Mouse (Mus musculus): ENCODE data around the gene Bcar1. TPM values are rescaled to one million over a fixed set of nuclear protein-coding genes. Genes with fewer than 3 reads are reported as not detected.

Bcar1 gene
- polyA plus RNA-seq, 1 experiment from 2014 or later, result 52.5 TPM

DNA sequence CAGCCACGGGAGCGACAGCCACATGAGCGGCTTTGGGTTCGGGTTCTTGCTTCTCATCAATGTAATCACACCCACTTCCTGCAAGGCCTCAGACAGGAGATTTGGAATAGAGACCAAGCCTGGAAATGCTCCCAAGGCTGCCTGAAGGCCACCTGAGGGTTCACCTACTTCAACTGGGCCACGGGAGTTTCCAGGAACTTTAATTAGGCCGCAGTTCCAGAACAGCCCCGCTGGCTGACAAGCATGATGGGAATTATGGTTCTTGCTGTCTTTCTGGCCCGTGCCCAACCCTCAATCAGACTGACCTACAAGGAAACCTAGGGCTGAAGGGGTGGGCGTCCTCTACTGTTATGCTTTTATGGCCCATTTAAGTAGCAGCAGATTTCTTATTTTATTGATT is 28.5 kb upstream of the Bcar1 start:
- Histone ChIP-seq H3K27ac (ENCODE audit: low read length) (no peak overlapping the region), H3K9ac (replicated peaks; ENCODE audit: low read depth, low read length) (no peak overlapping the region), H3K9me3 (ENCODE audit: control insufficient read depth, low read length) (no peaks in the 10 kb centered on the region), H3K4me3 (replicated peaks; ENCODE audit: low read length) (no peak overlapping the region), H3K27me3 (replicated peaks; ENCODE audit: control insufficient read depth, insufficient read depth, low read length) (no peaks in the 10 kb centered on the region), H3K4me1 (replicated peaks; ENCODE audit: control insufficient read depth, insufficient read depth, low read length) (peaks cover 37% of the 10 kb centered on the region), H3K4me2 (ENCODE audit: low read length) (no peak overlapping the region), H3K36me3 (ENCODE audit: control insufficient read depth, insufficient read depth) (no peaks in the 10 kb centered on the region)
- ATAC-seq, result no peak
- 89% methylated on average over 9 of the region's 9 CpGs for WGBS

DNA sequence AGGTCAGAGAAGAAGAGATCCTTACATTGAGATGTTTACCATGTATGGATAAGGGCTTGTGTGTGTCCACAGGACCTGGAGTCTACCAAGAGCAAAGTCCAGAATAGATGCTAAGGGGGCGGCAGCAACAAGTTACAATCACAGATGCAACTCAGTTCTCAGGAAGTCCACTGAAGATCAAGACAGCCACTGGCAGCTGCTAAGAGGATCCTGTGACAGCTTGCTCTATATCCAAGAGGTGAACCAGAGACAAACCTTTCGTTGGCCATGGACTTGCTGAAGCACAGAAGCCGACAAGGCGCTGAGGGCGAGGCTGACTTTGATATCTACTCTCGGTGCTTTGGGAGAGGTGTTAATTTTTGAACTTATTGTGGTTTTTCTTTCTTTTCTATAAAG is 28.0 kb upstream of the Bcar1 start:
- no peaks in the 10 kb centered on the region for H3K9me3 ChIP-seq (ENCODE audit: control insufficient read depth, low read length)
- H3K27ac ChIP-seq (ENCODE audit: low read length), result peak overlapping the region; percentile 77
- peaks cover 37% of the 10 kb centered on the region for H3K4me1 ChIP-seq (replicated peaks; ENCODE audit: control insufficient read depth, insufficient read depth, low read length)
- no peak for ATAC-seq
- no peaks in the 10 kb centered on the region for H3K36me3 ChIP-seq (ENCODE audit: control insufficient read depth, insufficient read depth)
- WGBS, result 94% methylated on average over 6 of the region's 6 CpGs
- H3K9ac ChIP-seq (replicated peaks; ENCODE audit: low read depth, low read length), result no peak overlapping the region
- H3K4me3 ChIP-seq (replicated peaks; ENCODE audit: low read length), result no peak overlapping the region
- no peak overlapping the region for H3K4me2 ChIP-seq (ENCODE audit: low read length)
- H3K27me3 ChIP-seq (replicated peaks; ENCODE audit: control insufficient read depth, insufficient read depth, low read length), result no peaks in the 10 kb centered on the region

DNA sequence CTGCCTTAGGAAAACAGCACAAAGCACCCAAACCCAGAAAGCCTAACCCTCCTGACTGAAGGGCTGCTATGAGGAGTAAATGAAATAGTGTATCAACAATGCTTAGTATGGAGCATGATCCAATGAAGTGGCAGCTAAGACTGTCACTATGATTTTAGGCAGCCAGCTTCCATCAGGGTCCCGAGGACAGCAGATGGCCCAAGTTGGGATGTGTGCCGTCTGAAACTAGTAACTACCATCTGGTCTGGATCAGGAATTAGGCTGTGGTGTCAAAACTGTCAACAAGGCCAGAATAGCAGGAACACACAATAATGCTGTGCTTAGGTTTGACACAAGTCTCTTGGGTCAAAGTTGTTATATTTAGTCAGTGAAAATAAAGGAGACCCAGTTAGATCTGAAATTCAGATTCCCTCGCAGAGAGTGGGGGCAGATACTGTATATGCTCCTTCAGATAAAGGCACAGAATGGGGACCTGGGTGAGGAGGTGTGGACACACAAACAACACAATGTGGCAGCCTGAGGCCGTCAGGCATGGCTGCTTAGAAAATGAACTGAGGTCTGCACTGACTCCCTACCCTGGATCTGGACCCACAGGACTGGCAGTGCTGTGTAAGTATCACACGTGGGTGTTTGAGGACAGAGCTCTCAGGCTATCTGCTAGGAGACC is 27.5 kb upstream of the Bcar1 start:
- ATAC-seq, result peak; percentile 77
- Histone ChIP-seq H3K27ac (ENCODE audit: low read length) (peak overlapping the region; percentile 77), H3K4me2 (ENCODE audit: low read length) (no peak overlapping the region), H3K9me3 (ENCODE audit: control insufficient read depth, low read length) (no peaks in the 10 kb centered on the region), H3K36me3 (ENCODE audit: control insufficient read depth, insufficient read depth) (no peaks in the 10 kb centered on the region), H3K27me3 (replicated peaks; ENCODE audit: control insufficient read depth, insufficient read depth, low read length) (no peaks in the 10 kb centered on the region), H3K9ac (replicated peaks; ENCODE audit: low read depth, low read length) (no peak overlapping the region), H3K4me3 (replicated peaks; ENCODE audit: low read length) (no peak overlapping the region), H3K4me1 (replicated peaks; ENCODE audit: control insufficient read depth, insufficient read depth, low read length) (peaks cover 37% of the 10 kb centered on the region)
- 50% methylated on average over 5 of the region's 5 CpGs for WGBS

DNA sequence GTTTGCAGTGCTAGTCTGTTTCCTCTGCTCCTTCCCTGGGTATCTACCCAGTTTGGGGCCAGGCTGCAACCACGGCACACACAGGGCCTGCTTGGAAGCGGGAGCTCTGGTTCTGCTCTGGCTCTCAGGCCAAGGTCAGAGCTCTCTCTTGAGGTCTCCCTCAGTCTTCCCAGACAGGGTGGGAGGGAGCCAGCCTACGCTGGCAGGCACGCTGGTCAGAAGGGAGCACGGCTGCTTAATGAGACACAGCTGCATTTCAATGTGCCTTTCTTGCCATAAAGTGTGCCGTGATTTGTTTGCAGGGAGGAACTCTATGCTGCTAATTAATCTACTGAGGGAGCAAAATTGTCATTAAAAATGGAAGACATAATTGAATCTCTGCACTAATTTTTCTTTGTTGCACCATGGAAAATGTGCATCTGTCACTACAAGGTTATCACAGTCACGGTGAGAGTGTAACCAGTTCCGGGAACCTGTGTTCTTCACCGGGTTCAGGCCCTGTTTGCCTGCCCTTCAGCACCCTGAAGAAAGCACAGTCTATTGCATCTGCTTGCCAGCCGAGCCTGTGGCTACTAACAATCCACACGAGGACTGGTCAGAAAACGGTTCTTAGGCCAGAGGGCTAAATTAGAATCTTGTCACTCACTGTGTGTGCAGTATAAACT is 26.3 kb upstream of the Bcar1 start:
- no peaks in the 10 kb centered on the region for H3K36me3 ChIP-seq (ENCODE audit: control insufficient read depth, insufficient read depth)
- WGBS, result 17% methylated on average over 12 of the region's 12 CpGs
- peak overlapping the region; percentile 27; the same call in 1 of the 2 replicates for H3K9ac ChIP-seq (replicated peaks; ENCODE audit: low read depth, low read length)

DNA sequence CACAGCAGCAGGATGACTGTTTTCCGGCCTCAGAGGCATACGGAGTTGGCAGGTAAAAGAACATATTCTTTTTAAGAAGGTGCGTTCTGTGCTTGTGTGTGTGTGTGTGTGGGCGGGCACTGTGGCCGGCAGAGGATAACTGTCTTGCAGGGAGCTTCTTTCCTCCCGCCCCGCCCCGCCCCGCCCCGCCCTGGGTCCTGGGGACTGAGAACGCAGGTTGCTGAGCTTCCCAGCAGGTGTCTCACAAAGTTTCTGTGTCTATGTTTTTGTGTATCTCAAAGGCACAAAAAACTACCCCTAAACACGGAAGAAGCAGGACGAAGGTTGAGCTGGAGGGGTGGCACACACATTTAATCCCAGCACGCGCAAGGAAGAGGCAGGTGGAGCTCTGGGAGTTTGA is 25.7 kb upstream of the Bcar1 start:
- no peaks in the 10 kb centered on the region for H3K27me3 ChIP-seq (replicated peaks; ENCODE audit: control insufficient read depth, insufficient read depth, low read length)
- no peaks in the 10 kb centered on the region for H3K9me3 ChIP-seq (ENCODE audit: control insufficient read depth, low read length)
- H3K27ac ChIP-seq (ENCODE audit: low read length), result peak overlapping the region; percentile 77
- no peak for ATAC-seq
- no peaks in the 10 kb centered on the region for H3K36me3 ChIP-seq (ENCODE audit: control insufficient read depth, insufficient read depth)
- 55% methylated on average over 15 of the region's 15 CpGs for WGBS
- H3K4me1 ChIP-seq (replicated peaks; ENCODE audit: control insufficient read depth, insufficient read depth, low read length), result peaks cover 37% of the 10 kb centered on the region
- H3K4me3 ChIP-seq (replicated peaks; ENCODE audit: low read length), result no peak overlapping the region
- H3K9ac ChIP-seq (replicated peaks; ENCODE audit: low read depth, low read length), result peak overlapping the region; percentile 27; the same call in 1 of the 2 replicates
- H3K4me2 ChIP-seq (ENCODE audit: low read length), result no peak overlapping the region

More for the DNA sequence above, 26.3 kb upstream of the Bcar1 start:
- Histone ChIP-seq H3K27me3 (replicated peaks; ENCODE audit: control insufficient read depth, insufficient read depth, low read length) (no peaks in the 10 kb centered on the region), H3K4me3 (replicated peaks; ENCODE audit: low read length) (no peak overlapping the region), H3K9me3 (ENCODE audit: control insufficient read depth, low read length) (no peaks in the 10 kb centered on the region), H3K27ac (ENCODE audit: low read length) (peak overlapping the region; percentile 77), H3K4me2 (ENCODE audit: low read length) (no peak overlapping the region), H3K4me1 (replicated peaks; ENCODE audit: control insufficient read depth, insufficient read depth, low read length) (peaks cover 37% of the 10 kb centered on the region)
- ATAC-seq, result peak; percentile 81

DNA sequence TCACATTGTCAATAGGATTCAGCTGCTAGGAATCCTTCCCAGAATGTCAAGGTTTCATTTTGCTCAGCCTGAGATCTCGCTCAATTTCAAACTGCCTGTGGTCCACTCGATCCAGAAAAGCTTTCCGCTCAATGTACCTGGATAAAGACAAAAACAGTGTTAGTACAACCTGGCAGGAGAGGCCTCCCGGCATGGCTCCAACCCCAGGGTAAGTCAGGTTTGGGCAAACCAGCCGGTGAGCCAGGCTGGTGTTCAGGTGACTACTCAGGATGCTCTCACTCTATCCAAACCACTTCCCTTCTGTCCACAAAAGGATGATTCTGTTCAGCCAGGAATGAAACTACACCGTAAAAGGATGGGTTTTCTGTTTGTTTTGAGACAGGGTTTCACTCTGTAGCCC is 25.0 kb upstream of the Bcar1 start:
- WGBS, result 91% methylated on average over 6 of the region's 6 CpGs
- H3K9ac ChIP-seq (replicated peaks; ENCODE audit: low read depth, low read length), result no peak overlapping the region
- H3K27ac ChIP-seq (ENCODE audit: low read length), result no peak overlapping the region
- H3K9me3 ChIP-seq (ENCODE audit: control insufficient read depth, low read length), result no peaks in the 10 kb centered on the region
- peaks cover 37% of the 10 kb centered on the region for H3K4me1 ChIP-seq (replicated peaks; ENCODE audit: control insufficient read depth, insufficient read depth, low read length)
- no peak for ATAC-seq
- H3K27me3 ChIP-seq (replicated peaks; ENCODE audit: control insufficient read depth, insufficient read depth, low read length), result no peaks in the 10 kb centered on the region
- no peak overlapping the region for H3K4me2 ChIP-seq (ENCODE audit: low read length)
- H3K4me3 ChIP-seq (replicated peaks; ENCODE audit: low read length), result no peak overlapping the region
- no peaks in the 10 kb centered on the region for H3K36me3 ChIP-seq (ENCODE audit: control insufficient read depth, insufficient read depth)

DNA sequence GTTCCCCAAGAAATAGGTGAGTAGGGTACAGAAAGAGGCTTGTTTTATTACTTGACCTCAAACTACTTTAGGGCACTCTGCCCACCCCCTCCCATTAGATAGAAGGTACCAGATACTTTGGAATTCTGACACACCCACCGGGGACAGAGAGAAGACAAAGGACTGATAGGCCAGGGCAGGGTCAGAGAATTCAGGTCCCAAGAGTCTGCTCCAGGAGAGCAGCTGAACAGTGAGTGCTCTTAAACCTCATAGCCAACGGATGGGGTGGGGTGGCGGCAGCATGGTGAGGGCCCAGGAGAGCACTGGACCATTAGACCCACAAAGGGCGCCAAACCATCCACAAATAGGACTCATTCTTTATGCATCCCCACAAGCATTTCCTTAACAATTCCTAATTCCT is 22.0 kb upstream of the Bcar1 start:
- Histone ChIP-seq H3K4me1 (replicated peaks; ENCODE audit: control insufficient read depth, insufficient read depth, low read length) (peaks cover 26% of the 10 kb centered on the region), H3K36me3 (ENCODE audit: control insufficient read depth, insufficient read depth) (no peaks in the 10 kb centered on the region), H3K27ac (ENCODE audit: low read length) (no peak overlapping the region), H3K4me2 (ENCODE audit: low read length) (no peak overlapping the region), H3K27me3 (replicated peaks; ENCODE audit: control insufficient read depth, insufficient read depth, low read length) (no peaks in the 10 kb centered on the region), H3K9me3 (ENCODE audit: control insufficient read depth, low read length) (no peaks in the 10 kb centered on the region), H3K4me3 (replicated peaks; ENCODE audit: low read length) (no peak overlapping the region), H3K9ac (replicated peaks; ENCODE audit: low read depth, low read length) (no peak overlapping the region)
- no peak for ATAC-seq
- WGBS, result 92% methylated on average over 4 of the region's 4 CpGs

DNA sequence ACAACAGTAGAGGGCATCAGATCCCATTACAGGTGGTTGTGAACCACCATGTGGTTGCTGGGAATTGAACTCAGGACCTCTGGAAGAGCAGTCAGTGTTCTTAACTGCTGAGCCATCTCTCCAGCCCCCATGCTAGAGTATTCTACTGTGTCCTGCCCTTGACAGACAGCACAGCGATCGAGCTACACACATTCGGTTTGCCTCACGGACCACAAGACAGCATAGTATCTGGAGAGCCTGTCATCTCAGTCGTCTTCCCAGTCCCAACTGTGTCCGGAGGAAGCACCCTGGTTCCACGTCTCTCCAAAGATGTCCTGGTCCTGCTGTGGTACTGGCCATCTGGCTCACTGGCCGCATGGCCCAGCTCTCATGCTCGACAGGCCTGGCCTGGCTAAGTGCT is 21.5 kb upstream of the Bcar1 start:
- Histone ChIP-seq H3K4me2 (ENCODE audit: low read length) (no peak overlapping the region), H3K9me3 (ENCODE audit: control insufficient read depth, low read length) (no peaks in the 10 kb centered on the region), H3K4me1 (replicated peaks; ENCODE audit: control insufficient read depth, insufficient read depth, low read length) (peaks cover 26% of the 10 kb centered on the region), H3K9ac (replicated peaks; ENCODE audit: low read depth, low read length) (no peak overlapping the region), H3K27me3 (replicated peaks; ENCODE audit: control insufficient read depth, insufficient read depth, low read length) (no peaks in the 10 kb centered on the region), H3K27ac (ENCODE audit: low read length) (no peak overlapping the region), H3K36me3 (ENCODE audit: control insufficient read depth, insufficient read depth) (no peaks in the 10 kb centered on the region), H3K4me3 (replicated peaks; ENCODE audit: low read length) (no peak overlapping the region)
- WGBS, result 94% methylated on average over 9 of the region's 9 CpGs
- no peak for ATAC-seq

DNA sequence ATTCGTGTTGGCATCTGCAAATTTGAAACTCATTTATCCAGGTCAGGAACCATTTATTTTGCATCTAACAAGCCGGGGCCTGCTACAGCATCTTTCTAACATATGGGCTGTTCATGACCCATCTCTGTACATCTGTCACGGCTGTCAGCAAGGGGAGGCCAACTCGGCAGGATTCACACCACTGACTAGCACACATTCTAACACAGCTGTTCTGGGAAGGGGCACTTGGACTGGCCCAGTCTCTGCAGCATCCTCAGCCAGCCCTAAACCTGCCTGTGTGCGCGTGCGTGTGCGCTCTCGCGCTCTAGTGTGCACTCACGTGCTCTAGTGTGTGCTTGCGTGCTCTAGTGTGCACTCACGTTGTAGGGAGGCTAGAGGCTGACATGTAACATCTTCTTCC is 17.1 kb upstream of the Bcar1 start:
- Histone ChIP-seq H3K4me3 (replicated peaks; ENCODE audit: low read length) (no peak overlapping the region), H3K4me1 (replicated peaks; ENCODE audit: control insufficient read depth, insufficient read depth, low read length) (peaks cover 6% of the 10 kb centered on the region; the same call in 1 of the 2 replicates), H3K27me3 (replicated peaks; ENCODE audit: control insufficient read depth, insufficient read depth, low read length) (no peaks in the 10 kb centered on the region), H3K36me3 (ENCODE audit: control insufficient read depth, insufficient read depth) (no peaks in the 10 kb centered on the region), H3K27ac (ENCODE audit: low read length) (no peak overlapping the region), H3K4me2 (ENCODE audit: low read length) (no peak overlapping the region), H3K9ac (replicated peaks; ENCODE audit: low read depth, low read length) (no peak overlapping the region), H3K9me3 (ENCODE audit: control insufficient read depth, low read length) (no peaks in the 10 kb centered on the region)
- peak; percentile 49; the same call in 1 of the 2 replicates for ATAC-seq
- WGBS, result 65% methylated on average over 13 of the region's 13 CpGs
